Mouse (Mus musculus): ENCODE measurements at regions not wholly inside any gene's neighbourhood (a gene's known extent, or its start where the extent isn't known, plus 50 kb on each side); places are given as distances from the start of the nearest gene placed in this dataset.

GRCm38 (mm10) chr17:51683318-51683717, 149.8 kb downstream of the Satb1 start:
- DNase-seq = no peak

GRCm38 (mm10) chr17:51682368-51682767, 150.7 kb downstream of the Satb1 start:
- no peak for DNase-seq

GRCm38 (mm10) chr17:51677451-51677850, 155.6 kb downstream of the Satb1 start:
- DNase-seq = no peak

GRCm38 (mm10) chr17:51658408-51658807, 174.7 kb downstream of the Satb1 start:
- no peak for DNase-seq

- no peak for DNase-seq
Observed at GRCm38 (mm10) chr17:51653881-51654280, 179.2 kb downstream of the Satb1 start.

- no peak for DNase-seq
Observed at GRCm38 (mm10) chr17:51651880-51652279, 181.2 kb downstream of the Satb1 start.

- peak; percentile 13 for DNase-seq
Observed at GRCm38 (mm10) chr17:51649213-51649815, 183.8 kb downstream of the Satb1 start.

- DNase-seq = no peak
Observed at GRCm38 (mm10) chr17:51646416-51646815, 186.7 kb downstream of the Satb1 start.

GRCm38 (mm10) chr17:51645866-51646265, 187.2 kb downstream of the Satb1 start:
- DNase-seq = no peak

GRCm38 (mm10) chr17:51642682-51643081, 190.4 kb downstream of the Satb1 start:
- no peak for DNase-seq

- no peak for DNase-seq
Observed at GRCm38 (mm10) chr17:51635913-51636312, 197.2 kb downstream of the Satb1 start.

GRCm38 (mm10) chr17:51631574-51631973, 201.5 kb downstream of the Satb1 start:
- no peak for DNase-seq

GRCm38 (mm10) chr17:51620528-51620927, 212.6 kb downstream of the Satb1 start:
- DNase-seq = no peak

- DNase-seq = no peak
Observed at GRCm38 (mm10) chr17:51585263-51585662, 247.8 kb downstream of the Satb1 start.

GRCm38 (mm10) chr17:51583984-51584880, 248.9 kb downstream of the Satb1 start:
- DNase-seq = no peak

GRCm38 (mm10) chr17:51583277-51583676, 249.8 kb downstream of the Satb1 start:
- DNase-seq = no peak

GRCm38 (mm10) chr17:51555854-51556253, 277.2 kb downstream of the Satb1 start:
- no peak for DNase-seq

- DNase-seq = no peak
Observed at GRCm38 (mm10) chr17:51554446-51554845, 278.6 kb downstream of the Satb1 start.

- DNase-seq = no peak
Observed at GRCm38 (mm10) chr17:51552277-51553015, 280.6 kb downstream of the Satb1 start.

GRCm38 (mm10) chr17:51546999-51547398, 286.1 kb downstream of the Satb1 start:
- peak; percentile 17 for DNase-seq

GRCm38 (mm10) chr17:51542544-51542943, 290.5 kb downstream of the Satb1 start:
- no peak for DNase-seq

- no peak for DNase-seq
Observed at GRCm38 (mm10) chr17:51534678-51535077, 298.4 kb downstream of the Satb1 start.

GRCm38 (mm10) chr17:51534270-51534669, 298.8 kb downstream of the Satb1 start:
- no peak for DNase-seq

GRCm38 (mm10) chr17:51528161-51528560, 304.9 kb downstream of the Satb1 start:
- no peak for DNase-seq

Data from cerebellum, adult 9-10 months (tissue).